Mouse (Mus musculus) midbrain, embryonic 10.5 days (tissue): Measurements from ENCODE around the gene Zfp281. TPM values are rescaled to one million over a fixed set of nuclear protein-coding genes. Genes with fewer than 3 reads are reported as not detected.

ENCODE experiments used
- DNase-seq: peaks from one replicate; pipeline ENCODE4 v3.0.0-alpha.2; 2017; ENCODE audit warnings: low spot score
- H3K27ac ChIP-seq: fragments of 300-500 bp; sonication (generic); replicated peaks from 2 replicates; pipeline ENCODE4 v1.5.1; 2016; ENCODE audit warnings: mild to moderate bottlenecking
- H3K27me3 ChIP-seq: fragments of 300-500 bp; sonication (generic); 2 replicates; pipeline ENCODE4 v1.6.1; 2016; ENCODE audit warnings: low read depth, mild to moderate bottlenecking; ENCODE audit not compliant: poor library complexity, severe bottlenecking
- H3K36me3 ChIP-seq: fragments of 300-500 bp; sonication (generic); 2 replicates; pipeline ENCODE4 v1.6.1; 2016; ENCODE audit warnings: mild to moderate bottlenecking, moderate library complexity
- H3K4me1 ChIP-seq: fragments of 300-500 bp; sonication (generic); 2 replicates; pipeline ENCODE4 v1.6.1; 2016
- H3K4me3 ChIP-seq: fragments of 300-500 bp; sonication (generic); 2 replicates; pipeline ENCODE4 v1.5.1; 2016; ENCODE audit warnings: mild to moderate bottlenecking, moderate library complexity
- H3K9me3 ChIP-seq: fragments of 300-500 bp; sonication (generic); replicated peaks from 2 replicates; pipeline ENCODE4 v1.6.1; 2016; ENCODE audit warnings: mild to moderate bottlenecking
- WGBS: fragments of 180-500 bp; shearing (Covaris S2); methylation state at CpG from one replicate; pipeline ENCODE4 v1.1.7; 2016; 5-methylcytosine and 5-hydroxymethylcytosine counted together
- polyA plus RNA-seq: library from polyadenylated mRNA; unstranded; fragments of >200 nt; fragmentation: Nextera tagmentation; extraction: Ambion mirVana; gene quantifications from 2 replicates; pipeline ENCODE4 v1.2.1, GENCODE M21; 2016

Zfp281 gene
- polyA plus RNA-seq, 1 experiment from 2014 or later, result 28.4 TPM

DNA sequence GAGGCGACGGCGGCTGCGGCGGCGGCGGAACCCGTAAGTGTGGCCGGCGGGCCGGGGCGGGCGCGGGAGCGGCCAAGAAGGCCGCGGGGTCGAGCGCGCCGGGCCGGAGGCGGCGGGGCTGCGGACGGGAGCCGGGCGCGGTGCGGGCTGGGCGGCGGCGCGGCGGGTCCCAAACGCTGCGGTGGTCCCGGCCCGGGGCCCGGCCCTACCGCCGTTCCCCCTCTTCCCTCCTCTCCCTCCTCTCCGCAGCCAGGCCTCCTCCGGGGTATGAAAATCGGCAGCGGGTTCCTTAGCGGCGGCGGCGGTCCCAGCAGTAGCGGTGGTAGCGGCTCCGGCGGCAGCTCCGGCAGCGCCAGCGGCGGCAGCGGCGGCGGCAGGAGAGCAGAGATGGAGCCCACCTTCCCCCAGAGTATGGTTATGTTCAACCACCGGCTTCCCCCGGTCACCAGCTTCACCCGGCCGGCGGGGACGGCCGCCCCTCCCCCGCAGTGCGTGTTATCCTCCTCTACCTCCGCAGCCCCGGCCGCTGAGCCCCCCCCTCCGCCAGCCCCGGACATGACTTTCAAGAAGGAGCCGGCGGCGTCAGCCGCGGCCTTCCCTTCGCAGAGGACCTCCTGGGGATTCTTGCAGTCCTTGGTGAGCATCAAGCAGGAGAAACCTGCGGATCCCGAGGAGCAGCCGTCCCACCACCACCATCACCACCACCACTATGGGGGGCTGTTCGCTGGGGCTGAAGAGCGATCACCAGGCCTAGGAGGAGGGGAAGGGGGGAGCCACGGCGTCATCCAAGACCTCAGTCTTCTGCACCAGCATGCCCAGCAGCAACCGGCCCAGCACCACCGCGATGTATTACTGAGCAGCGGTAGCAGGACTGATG, 556 bp downstream of the Zfp281 start:
- peak; percentile 63 for DNase-seq
- WGBS, result 3% methylated on average over 82 of the region's 92 CpGs
- peaks cover 43% of the 10 kb centered on the region for H3K4me1 ChIP-seq
- H3K4me3 ChIP-seq, result peak overlapping the region; percentile 97
- H3K9me3 ChIP-seq, result 0 out of 2 replicates have a peak, but pooled peaks cover 4% of the 10 kb centered on the region
- peaks cover 45% of the 10 kb centered on the region for H3K36me3 ChIP-seq
- H3K27ac ChIP-seq, result peak overlapping the region; percentile 97
- no peaks in the 10 kb centered on the region for H3K27me3 ChIP-seq

- no peak for DNase-seq
- Histone ChIP-seq H3K4me1 (peaks cover 43% of the 10 kb centered on the region), H3K27ac (no peak overlapping the region), H3K9me3 (0 out of 2 replicates have a peak, but pooled peaks cover 4% of the 10 kb centered on the region), H3K4me3 (peak overlapping the region; percentile 97), H3K27me3 (no peaks in the 10 kb centered on the region), H3K36me3 (peaks cover 54% of the 10 kb centered on the region)
- 90% methylated on average over 7 of the region's 7 CpGs for WGBS
These were observed 1.4 kb downstream of the Zfp281 start for GRCm38 (mm10) chr1:136626141-136626540.

- H3K36me3 ChIP-seq, result peaks cover 60% of the 10 kb centered on the region
- DNase-seq, result no peak
- 93% methylated on average over 5 of the region's 5 CpGs for WGBS
- no peaks in the 10 kb centered on the region for H3K27me3 ChIP-seq
- H3K4me1 ChIP-seq, result peaks cover 43% of the 10 kb centered on the region
- H3K4me3 ChIP-seq, result peak overlapping the region; percentile 97; the same call in 1 of the 2 replicates
- H3K9me3 ChIP-seq, result 0 out of 2 replicates have a peak, but pooled peaks cover 4% of the 10 kb centered on the region
- H3K27ac ChIP-seq, result no peak overlapping the region
These were observed 2.1 kb downstream of the Zfp281 start for GRCm38 (mm10) chr1:136626756-136627155.

DNA sequence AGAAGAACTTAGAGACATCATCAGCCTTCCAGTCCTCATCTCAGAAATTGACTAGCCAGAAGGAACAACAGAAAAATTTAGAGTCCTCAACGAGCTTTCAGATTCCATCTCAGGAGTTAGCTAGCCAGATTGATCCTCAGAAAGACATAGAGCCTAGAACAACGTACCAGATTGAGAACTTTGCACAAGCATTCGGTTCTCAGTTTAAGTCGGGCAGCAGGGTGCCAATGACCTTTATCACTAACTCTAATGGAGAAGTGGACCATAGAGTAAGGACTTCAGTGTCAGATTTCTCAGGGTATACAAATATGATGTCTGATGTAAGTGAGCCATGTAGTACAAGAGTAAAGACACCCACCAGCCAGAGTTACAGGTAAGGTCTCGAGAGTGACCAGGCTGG, 2.9 kb downstream of the Zfp281 start:
- no peak overlapping the region for H3K27ac ChIP-seq
- no peak for DNase-seq
- H3K36me3 ChIP-seq, result peaks cover 69% of the 10 kb centered on the region
- 0 out of 2 replicates have a peak, but pooled peaks cover 4% of the 10 kb centered on the region for H3K9me3 ChIP-seq
- H3K4me1 ChIP-seq, result peaks cover 43% of the 10 kb centered on the region
- WGBS, result 83% methylated on average over 5 of the region's 5 CpGs
- H3K4me3 ChIP-seq, result peak overlapping the region; percentile 34; the same call in 1 of the 2 replicates
- H3K27me3 ChIP-seq, result no peaks in the 10 kb centered on the region

GRCm38 (mm10) chr1:136632891-136633290, 8.2 kb downstream of the Zfp281 start:
- Histone ChIP-seq H3K27me3 (no peaks in the 10 kb centered on the region), H3K36me3 (peaks cover 49% of the 10 kb centered on the region), H3K27ac (no peak overlapping the region), H3K9me3 (no peaks in the 10 kb centered on the region), H3K4me1 (peaks cover 12% of the 10 kb centered on the region), H3K4me3 (no peak overlapping the region)
- no peak for DNase-seq
- WGBS, result 94% methylated on average over 3 of the region's 3 CpGs

DNA sequence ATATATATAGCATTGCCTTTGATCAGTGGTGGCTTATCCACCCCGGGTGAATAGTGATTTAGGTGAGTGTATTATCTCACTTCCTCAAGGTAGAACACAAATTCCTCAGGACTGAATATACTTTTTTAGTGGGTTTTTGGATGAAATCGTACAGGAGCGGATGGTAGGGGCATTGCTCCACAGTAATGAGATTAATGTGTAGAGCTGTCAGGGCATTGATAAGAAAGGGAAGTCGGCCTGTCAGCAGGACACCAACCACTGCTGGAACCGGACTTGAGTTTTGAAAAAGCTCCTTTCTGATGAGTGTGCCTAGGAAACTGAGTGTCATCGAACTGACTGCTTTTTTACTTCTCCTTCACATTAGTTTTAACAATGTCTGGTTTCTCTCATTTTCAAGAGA, 10.9 kb downstream of the Zfp281 start:
- Histone ChIP-seq H3K4me1 (no peaks in the 10 kb centered on the region), H3K36me3 (peaks cover 23% of the 10 kb centered on the region), H3K27me3 (no peaks in the 10 kb centered on the region), H3K27ac (no peak overlapping the region), H3K9me3 (no peaks in the 10 kb centered on the region), H3K4me3 (no peak overlapping the region)
- WGBS, result 85% methylated on average over 6 of the region's 6 CpGs
- no peak for DNase-seq

DNA sequence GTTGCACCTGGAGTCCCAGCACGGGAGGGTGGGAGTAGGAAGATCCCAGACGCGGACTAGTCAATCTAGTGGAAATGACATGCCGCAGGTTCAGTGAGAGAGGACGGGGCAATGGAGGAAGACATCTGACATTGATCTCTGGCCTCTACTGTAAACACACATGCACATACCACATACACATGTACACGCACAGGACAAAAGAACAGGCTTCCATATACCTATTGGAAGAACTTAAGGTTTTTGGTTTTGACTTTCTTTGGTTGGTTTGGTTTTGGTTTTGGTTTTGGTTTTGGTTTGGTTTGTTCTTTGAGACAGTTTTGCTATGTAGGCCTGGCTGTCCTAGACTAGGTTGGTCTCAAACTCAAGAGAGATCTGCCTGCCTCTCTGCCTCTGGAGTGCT, 12.2 kb downstream of the Zfp281 start:
- no peaks in the 10 kb centered on the region for H3K4me1 ChIP-seq
- no peak overlapping the region for H3K27ac ChIP-seq
- no peak overlapping the region for H3K4me3 ChIP-seq
- DNase-seq, result no peak
- H3K36me3 ChIP-seq, result peaks cover 10% of the 10 kb centered on the region
- 93% methylated on average over 6 of the region's 6 CpGs for WGBS
- H3K27me3 ChIP-seq, result no peaks in the 10 kb centered on the region
- no peaks in the 10 kb centered on the region for H3K9me3 ChIP-seq

- H3K4me3 ChIP-seq, result no peak overlapping the region
- H3K27me3 ChIP-seq, result no peaks in the 10 kb centered on the region
- no peak overlapping the region for H3K27ac ChIP-seq
- 90% methylated on average over 4 of the region's 4 CpGs for WGBS
- H3K36me3 ChIP-seq, result 0 out of 2 replicates have a peak, but pooled peaks cover 3% of the 10 kb centered on the region
- H3K9me3 ChIP-seq, result no peaks in the 10 kb centered on the region
- H3K4me1 ChIP-seq, result no peaks in the 10 kb centered on the region
- no peak for DNase-seq
These were observed 13.0 kb downstream of the Zfp281 start for GRCm38 (mm10) chr1:136637696-136638095.

- Histone ChIP-seq H3K9me3 (no peaks in the 10 kb centered on the region), H3K4me3 (no peak overlapping the region), H3K36me3 (0 out of 2 replicates have a peak, but pooled peaks cover 3% of the 10 kb centered on the region), H3K27me3 (no peaks in the 10 kb centered on the region), H3K4me1 (no peaks in the 10 kb centered on the region), H3K27ac (no peak overlapping the region)
- no peak for DNase-seq
- WGBS, result 94% methylated on average over 7 of the region's 7 CpGs
These were observed 13.5 kb downstream of the Zfp281 start for GRCm38 (mm10) chr1:136638211-136638610.

- no peaks in the 10 kb centered on the region for H3K4me1 ChIP-seq
- no peaks in the 10 kb centered on the region for H3K27me3 ChIP-seq
- no peaks in the 10 kb centered on the region for H3K9me3 ChIP-seq
- no peak for DNase-seq
- no peaks in the 10 kb centered on the region for H3K36me3 ChIP-seq
- H3K27ac ChIP-seq, result no peak overlapping the region
- no peak overlapping the region for H3K4me3 ChIP-seq
- 92% methylated on average over 5 of the region's 5 CpGs for WGBS
These were observed 14.0 kb downstream of the Zfp281 start for GRCm38 (mm10) chr1:136638699-136639098.

DNA sequence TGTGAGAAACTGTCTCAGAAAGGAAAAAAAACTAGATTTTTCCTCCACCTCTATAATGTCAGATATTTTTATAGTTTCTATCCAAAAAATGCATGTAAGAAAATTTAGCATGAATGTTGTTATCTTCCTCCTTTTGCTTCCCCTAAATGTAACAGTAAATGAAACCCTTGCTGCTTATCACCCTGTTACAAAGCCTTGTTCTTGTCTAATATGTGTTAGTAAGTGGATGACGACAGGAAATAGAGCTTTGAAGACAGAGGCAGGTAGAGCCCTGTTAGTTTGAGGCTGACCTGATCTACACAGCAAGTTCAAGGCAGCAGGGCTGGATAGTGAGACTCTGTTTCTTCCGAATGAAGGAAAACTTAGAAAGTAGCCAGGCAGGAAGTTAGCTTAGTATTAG, 14.5 kb downstream of the Zfp281 start:
- Histone ChIP-seq H3K36me3 (no peaks in the 10 kb centered on the region), H3K9me3 (no peaks in the 10 kb centered on the region), H3K4me3 (no peak overlapping the region), H3K27ac (no peak overlapping the region), H3K4me1 (0 out of 2 replicates have a peak, but pooled peaks cover 1% of the 10 kb centered on the region), H3K27me3 (no peaks in the 10 kb centered on the region)
- WGBS, result 89% methylated on average over 2 of the region's 2 CpGs
- DNase-seq, result no peak

- no peaks in the 10 kb centered on the region for H3K36me3 ChIP-seq
- no peaks in the 10 kb centered on the region for H3K27me3 ChIP-seq
- H3K9me3 ChIP-seq, result no peaks in the 10 kb centered on the region
- no peak overlapping the region for H3K27ac ChIP-seq
- H3K4me1 ChIP-seq, result 0 out of 2 replicates have a peak, but pooled peaks cover 3% of the 10 kb centered on the region
- no peak for DNase-seq
- WGBS, result 85% methylated on average over 3 of the region's 3 CpGs
- no peak overlapping the region for H3K4me3 ChIP-seq
These were observed 18.0 kb downstream of the Zfp281 start for GRCm38 (mm10) chr1:136642701-136643100.

- H3K4me1 ChIP-seq, result 0 out of 2 replicates have a peak, but pooled peaks cover 3% of the 10 kb centered on the region
- 66% methylated on average over 4 of the region's 4 CpGs for WGBS
- no peaks in the 10 kb centered on the region for H3K36me3 ChIP-seq
- no peaks in the 10 kb centered on the region for H3K9me3 ChIP-seq
- H3K27me3 ChIP-seq, result no peaks in the 10 kb centered on the region
- H3K27ac ChIP-seq, result no peak overlapping the region
- no peak overlapping the region for H3K4me3 ChIP-seq
- no peak for DNase-seq
These were observed 19.8 kb downstream of the Zfp281 start for GRCm38 (mm10) chr1:136644486-136644885.
